In the genomic region with DNA sequence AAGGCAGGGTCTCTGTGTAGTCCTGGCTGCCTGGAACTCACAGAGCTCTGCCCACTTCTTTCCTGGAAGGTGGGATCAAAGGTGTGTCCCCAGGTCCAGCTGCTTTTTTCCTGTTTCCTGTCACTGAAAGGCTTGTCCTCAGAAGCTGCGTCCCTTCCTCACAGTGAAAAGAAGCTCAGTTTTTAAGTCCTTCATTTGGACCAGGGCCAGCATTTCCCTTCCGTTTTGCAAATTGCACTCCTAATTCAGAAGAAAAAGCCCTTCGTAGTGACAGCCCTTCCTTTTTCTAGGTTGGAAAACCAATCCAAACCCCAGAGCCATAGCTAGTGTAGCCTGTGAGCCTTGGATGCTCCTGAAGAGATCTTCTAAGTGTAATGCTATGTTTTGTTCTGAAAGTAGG, we compare ENCODE assay signal across 21 mouse cellular contexts. TPM values are rescaled to one million over a fixed set of nuclear protein-coding genes. Genes with fewer than 3 reads are reported as not detected.
"Had no signal": no experiment of that assay in that cellular context is flagged by ENCODE, and none has a peak within 500 bp of the region (broad histone marks: within the 10 kb centered on the region; RNA-seq: fewer than 3 reads in every experiment).

No protein-coding gene starts in this region.

- H3K4me2 ChIP-seq: limb, embryonic 15.5 days; liver, embryonic 12.5 days; lung, embryonic 14.5 days; midbrain, embryonic 12.5 days; neural tube, embryonic 15.5 days had no signal

- ATAC-seq: intestine, embryonic 16.5 days; liver, embryonic 12.5 days had no signal

- H3K9me3 ChIP-seq: limb, embryonic 15.5 days; liver, embryonic 12.5 days; midbrain, embryonic 12.5 days; neural tube, embryonic 15.5 days had no signal

- DNase-seq: layer of hippocampus, adult 9-11 months; layer of hippocampus, postnatal 36 days; lung, embryonic 14.5 days; lung, postnatal 10 days; lung, postnatal 4 days; right cerebral cortex, adult 18-20 months; right cerebral cortex, postnatal 25 days; thymus, postnatal 36 days had no signal

- H3K4me3 ChIP-seq: limb, embryonic 15.5 days; liver, embryonic 12.5 days; midbrain, embryonic 12.5 days; myocyte; neural tube, embryonic 15.5 days had no signal

- H3K4me1 ChIP-seq: limb, embryonic 15.5 days had no signal

- H3K27me3 ChIP-seq: limb, embryonic 15.5 days; liver, embryonic 12.5 days; midbrain, embryonic 12.5 days; neural tube, embryonic 15.5 days had no signal

- H3K9ac ChIP-seq: limb, embryonic 15.5 days; liver, embryonic 12.5 days; lung, embryonic 14.5 days; midbrain, embryonic 12.5 days; neural tube, embryonic 15.5 days had no signal

- H3K27ac ChIP-seq: kidney, postnatal 0 days; limb, embryonic 15.5 days; liver, embryonic 12.5 days; midbrain, embryonic 12.5 days; neural tube, embryonic 15.5 days had no signal

RNA-seq across cellular contexts. Expression of a gene that starts 13.0 kb away (rescaled TPM):
- polyA plus RNA-seq: intestine, embryonic 16.5 days; limb, embryonic 11.5 days; limb, embryonic 15.5 days; liver, embryonic 12.5 days; liver, embryonic 16.5 days; lung, embryonic 14.5 days; myocyte; neural tube, embryonic 11.5 days; small intestine, adult 2 months; stomach, embryonic 16.5 days; thymus, postnatal 0 days had no signal
